Mouse (Mus musculus) right cerebral cortex, postnatal 14 days (tissue): ENCODE results near the gene Smarcd1.
A peak's percentile ranks its signal among the peaks of the same experiment; 100 is the strongest.

Experiments used
- DNase-seq: peaks from one replicate; pipeline ENCODE4 v3.0.0; 2022

Smarcd1 gene

GRCm38 (mm10) chr15:99701999-99702900 is at the start of gene Smarcd1:
Gene Smarcd1 (plus strand): TSS chr15:99702129.
- DNase-seq: peak; percentile 98

- no peak for DNase-seq
These were observed 48.6 kb upstream of the Smarcd1 start for GRCm38 (mm10) chr15:99653291-99653690.

DNA sequence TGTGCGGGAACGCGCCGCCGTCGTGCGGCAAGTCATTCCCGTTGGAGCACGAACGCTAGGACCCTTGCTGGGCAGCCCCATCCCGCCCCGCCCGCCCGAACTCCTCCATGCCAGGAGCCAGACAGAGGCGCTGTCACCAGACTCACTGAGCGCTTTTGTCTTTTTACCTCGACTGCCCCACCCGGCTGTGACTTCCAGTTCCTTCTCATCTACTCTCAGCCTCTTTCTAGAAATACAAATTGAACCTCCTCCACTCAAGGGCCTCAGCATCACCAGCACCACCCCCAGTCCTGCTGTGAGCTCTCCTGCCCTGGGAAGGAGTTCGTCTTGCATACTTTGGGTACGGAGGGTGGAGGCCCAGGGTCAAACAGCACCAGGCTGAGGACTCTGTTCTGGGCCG is 48.1 kb upstream of the Smarcd1 start:
- DNase-seq: no peak

DNA sequence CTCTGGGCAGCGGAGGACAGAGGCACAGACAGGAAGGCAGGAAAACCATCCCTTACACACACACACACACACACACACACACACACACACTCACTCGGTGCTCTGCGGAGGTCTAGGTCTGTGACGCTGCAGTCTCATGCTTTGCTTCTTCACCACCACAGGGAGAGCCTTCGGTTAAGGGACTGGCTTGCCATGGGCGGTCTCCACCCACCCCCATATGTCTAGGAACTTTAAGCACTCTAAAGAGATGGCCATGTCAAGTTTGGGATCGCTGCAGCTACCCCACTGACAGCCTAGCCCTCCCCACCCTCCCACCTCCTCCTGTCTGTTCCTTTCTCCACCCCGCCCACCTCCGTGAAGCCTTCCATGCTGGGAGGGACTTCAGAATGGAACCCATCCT is 46.0 kb upstream of the Smarcd1 start:
- DNase-seq: no peak

DNA sequence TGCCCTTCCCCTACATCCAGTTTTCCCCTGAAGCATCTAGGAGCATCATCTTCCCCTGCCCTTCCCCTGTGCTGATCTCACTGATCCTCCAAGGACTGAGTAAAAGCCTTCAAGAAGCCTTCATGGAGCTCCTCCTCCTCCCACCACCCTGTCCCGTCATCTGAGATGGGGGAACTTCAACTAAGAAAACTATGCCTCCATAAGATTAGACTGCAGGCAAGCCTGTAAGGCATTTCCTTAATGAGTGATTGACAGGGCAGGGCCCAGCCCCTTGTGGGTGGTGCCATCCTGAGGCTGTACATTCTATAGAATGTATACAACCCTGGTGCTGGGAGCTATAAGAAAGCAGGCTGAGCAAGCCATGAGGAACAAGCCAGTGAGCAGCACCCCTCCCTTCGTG is 43.5 kb upstream of the Smarcd1 start:
- DNase-seq: no peak

DNA sequence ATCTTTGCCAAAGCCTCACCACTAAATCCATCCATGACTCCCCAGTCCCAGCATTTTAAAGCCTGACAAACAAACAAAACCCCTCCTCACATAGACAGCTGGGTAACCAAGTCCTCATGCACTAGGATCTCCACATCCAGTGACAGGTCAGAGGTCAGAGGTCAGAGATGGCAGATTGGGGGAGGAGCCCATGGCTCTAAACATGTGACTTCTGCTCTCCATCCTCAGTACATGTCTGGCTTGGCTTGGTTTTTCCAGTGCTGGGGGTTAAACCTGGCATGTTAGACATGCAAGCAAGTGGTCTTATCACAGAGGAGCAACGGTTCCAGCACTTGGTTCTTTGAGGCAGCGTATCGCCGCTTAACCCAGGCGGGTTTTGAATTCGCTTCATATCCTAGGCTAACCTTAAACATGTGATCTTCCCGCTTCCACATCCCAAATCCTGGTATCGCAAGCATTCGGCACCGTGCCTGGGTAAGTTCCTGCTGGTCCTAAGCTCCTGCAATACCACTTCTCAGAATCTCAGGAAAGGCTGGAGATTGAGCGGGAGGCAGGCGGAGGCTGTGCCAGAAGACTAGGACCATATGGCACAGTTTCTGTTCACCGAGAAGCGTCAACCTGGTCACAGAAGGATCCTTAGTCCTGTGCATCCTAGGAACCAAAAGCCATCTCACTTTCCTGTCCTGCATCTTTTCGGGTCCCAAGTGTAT is 40.7 kb upstream of the Smarcd1 start:
- no peak for DNase-seq

GRCm38 (mm10) chr15:99662371-99662770 is 39.6 kb upstream of the Smarcd1 start:
- DNase-seq: no peak

DNA sequence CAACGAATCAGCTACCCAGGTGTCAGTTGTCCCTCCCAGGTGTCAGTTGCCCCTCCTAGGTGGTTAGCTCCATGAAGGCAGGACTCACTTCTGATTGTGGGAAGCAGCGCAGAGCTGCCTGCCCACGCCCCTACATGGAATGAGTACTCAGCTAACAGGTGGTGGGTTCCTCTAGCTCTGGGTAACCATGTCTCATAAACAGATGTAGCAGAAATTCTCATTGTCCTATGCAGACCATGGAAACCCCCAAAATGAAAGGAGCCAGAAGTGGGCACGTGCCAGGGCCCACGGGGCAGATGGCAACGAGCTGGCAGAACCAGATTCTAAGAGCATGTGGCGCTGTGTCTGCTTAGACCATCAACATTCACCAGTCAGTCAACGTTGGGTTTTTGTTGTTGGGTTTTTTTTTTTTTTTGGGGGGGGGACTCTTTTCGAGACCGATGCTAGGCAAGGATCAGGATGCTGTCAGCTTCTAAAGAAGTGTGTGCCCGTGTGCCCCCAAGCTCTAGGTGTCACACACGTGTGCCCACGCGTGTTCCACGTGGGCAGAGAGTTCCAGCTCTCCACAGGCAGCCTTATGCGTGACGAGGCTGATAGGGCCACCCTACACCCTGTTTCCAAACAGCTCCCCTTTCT is 37.8 kb upstream of the Smarcd1 start:
- DNase-seq: no peak

DNA sequence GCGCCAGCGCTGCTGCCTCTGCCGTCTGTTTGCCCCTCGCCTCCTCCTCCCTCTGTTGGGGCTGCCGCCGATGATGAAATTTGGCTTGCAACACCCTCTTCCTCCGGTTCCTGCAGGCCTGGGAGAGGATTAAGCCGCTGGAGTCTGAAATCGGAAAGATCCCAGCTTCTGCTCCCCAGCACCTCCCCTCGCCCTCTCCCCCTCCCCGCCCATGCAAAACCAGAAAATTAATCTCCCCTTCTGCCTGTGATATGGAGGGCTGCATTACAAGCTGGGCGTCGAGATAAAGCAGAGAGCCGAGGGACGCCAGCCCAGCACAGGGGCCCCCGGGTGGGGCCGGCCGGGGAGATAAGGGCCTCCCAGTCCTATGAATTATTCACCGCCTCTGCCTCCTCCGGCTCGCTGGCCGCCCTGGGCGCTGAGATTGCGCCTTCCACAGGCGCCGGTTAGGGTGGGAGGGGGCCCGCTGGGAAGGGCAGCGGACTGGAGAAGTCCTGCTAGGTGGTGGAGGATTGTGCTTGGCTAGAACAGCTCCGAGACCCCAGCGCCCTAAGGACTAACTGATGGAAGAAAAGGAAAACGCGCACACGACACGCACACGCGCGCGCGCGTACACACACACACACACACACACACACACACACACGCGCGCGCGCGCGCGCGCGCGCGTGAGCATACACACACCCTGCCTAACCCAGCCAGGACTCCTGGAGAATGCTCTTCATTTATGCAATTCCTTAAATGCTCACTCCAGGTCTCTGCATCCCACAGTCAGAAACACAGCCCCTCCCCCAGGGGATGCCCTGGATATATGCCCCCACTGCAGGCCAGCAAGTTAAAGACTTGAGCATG is 37.1 kb upstream of the Smarcd1 start:
- DNase-seq: peak; percentile 70

- no peak for DNase-seq
These were observed 34.4 kb upstream of the Smarcd1 start for GRCm38 (mm10) chr15:99667544-99667943.

DNA sequence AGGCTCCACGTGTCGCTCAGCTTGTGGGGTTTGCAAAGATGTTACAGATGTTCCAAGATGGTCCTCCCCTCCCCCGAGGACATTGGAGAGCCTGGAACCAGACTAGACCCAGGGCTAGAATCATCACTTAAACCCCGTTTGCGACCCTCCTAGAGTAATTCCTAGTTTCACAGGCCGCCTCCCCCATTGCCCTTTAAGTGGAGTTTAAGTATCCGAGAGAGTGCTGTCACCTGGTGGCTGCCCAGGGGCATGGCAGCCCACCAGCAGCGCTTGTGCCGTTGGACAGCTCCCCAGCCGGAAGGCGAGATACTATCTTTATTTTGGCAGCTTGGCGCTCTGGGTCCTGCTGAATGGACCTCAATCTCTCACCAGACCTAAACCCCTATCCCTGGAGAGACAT is 33.0 kb upstream of the Smarcd1 start:
- DNase-seq: peak; percentile 83

DNA sequence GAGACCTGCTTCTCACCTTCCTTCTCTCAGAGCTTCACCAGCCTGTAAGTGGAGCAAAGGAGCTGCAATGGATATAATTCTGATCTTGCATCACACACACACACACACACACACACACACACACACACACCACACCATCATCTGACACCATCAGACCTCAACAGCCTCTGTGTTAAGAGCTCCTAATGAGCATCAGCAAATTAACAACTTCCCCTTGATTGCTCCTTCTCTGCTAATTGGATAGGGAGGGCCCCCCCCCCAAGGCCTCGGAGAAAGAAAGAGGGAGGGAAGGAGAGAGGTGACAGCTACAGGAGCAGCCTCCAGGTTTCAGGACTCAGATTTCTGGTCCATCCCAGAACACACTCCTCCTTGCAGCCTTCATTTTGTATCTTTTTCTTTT is 32.5 kb upstream of the Smarcd1 start:
- DNase-seq: no peak

DNA sequence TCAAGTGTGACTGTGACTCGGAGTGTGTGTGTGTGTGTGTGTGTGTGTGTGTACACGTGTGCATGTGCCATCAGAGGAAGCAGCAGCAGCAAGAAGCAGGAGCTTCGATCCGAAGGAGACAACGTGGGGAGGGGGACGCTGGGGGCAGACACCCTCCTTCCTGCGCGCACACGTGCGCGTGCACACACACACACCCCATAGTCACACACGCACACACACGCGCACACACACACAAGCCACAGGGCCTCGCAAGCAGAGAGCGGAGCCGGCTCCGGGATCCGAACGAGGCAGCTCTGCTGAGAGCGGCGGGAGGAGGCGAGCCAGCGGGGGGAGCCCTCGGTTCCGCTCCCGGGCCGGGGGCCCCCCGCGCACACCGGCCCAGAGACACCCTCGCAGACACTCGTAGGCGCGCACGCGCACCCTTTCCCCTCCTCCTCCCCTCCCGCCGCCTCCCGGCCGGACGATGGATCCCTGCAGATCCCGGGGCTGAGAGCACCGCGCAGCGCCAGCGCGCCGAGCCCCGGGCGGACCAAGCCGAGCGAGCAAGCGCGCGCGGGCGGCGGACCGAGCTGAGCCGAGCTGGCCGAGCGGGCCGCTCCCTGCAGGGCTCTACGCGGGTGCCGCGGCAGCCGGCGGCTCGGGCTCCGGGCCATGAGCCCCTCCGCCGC is 31.6 kb upstream of the Smarcd1 start, which contains the start of gene Asic1:
Asic1 (plus strand) TSS at position 215 of the 668 bp plus-strand sequence.
- DNase-seq: peak; percentile 71

DNA sequence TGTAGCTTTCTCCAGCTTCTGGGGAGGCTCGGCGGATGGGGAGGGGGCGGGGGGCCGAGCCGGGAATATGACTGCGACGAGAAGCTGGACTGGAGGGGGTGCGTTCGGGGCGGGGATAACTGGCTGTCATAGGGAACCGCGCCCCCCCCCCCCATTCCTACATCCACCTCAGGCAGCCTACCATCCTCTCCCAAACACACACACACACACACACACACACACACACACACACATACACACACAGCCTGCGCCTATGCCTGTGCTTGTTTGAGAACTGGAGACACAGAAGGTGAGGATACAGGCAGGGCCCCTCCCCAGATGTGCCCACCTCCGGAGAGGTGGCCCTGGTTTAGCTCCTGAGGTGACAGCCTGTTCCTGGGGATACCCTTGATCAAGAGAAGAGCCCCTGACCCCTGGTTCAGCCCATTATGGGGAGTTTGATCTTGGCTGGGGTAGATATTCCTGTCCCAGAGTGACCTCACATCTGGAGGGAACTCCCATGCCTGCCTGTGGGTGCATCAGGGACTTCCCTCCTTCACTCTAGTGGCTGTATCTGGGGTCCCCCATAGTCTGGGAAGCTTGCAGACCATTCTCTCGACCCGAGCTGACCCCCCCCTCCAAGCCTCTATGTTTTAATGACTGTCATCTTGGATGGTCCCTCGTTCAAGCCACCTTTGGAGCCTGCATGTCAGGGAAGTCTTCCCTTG is 30.8 kb upstream of the Smarcd1 start:
- DNase-seq: peak; percentile 59

DNA sequence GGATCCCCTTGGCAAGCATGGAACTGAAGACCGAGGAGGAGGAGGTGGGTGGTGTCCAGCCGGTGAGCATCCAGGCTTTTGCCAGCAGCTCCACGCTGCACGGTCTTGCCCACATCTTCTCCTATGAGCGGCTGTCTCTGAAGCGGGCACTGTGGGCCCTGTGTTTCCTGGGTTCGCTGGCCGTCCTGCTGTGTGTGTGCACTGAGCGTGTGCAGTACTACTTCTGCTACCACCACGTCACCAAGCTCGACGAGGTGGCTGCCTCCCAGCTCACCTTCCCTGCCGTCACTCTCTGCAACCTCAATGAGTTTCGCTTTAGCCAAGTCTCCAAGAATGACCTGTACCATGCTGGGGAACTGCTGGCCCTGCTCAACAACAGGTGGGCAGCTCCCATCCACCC is 30.1 kb upstream of the Smarcd1 start:
- no peak for DNase-seq

- DNase-seq: no peak
These were observed 27.1 kb upstream of the Smarcd1 start for GRCm38 (mm10) chr15:99674866-99675265.

DNA sequence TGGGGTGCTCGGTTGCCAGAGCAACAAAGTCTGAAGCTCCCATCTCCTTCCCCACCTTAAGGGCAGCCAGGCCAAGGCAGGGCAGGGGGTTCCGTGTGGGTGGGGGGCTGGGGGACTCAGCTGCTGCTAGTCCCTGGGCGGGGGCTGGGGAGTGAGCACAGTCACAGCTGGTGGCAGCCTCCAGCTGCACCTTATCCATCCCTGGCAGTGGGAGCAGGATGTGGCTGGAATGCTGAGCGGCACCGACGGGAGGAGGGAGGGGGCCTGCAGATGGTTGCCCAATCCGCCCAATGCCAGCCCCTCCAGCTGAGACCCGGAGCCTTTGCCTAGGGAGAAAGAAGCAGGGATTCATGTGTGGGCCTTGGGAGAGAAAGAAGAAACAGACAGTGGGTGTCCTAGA is 24.8 kb upstream of the Smarcd1 start:
- DNase-seq: peak; percentile 40

DNA sequence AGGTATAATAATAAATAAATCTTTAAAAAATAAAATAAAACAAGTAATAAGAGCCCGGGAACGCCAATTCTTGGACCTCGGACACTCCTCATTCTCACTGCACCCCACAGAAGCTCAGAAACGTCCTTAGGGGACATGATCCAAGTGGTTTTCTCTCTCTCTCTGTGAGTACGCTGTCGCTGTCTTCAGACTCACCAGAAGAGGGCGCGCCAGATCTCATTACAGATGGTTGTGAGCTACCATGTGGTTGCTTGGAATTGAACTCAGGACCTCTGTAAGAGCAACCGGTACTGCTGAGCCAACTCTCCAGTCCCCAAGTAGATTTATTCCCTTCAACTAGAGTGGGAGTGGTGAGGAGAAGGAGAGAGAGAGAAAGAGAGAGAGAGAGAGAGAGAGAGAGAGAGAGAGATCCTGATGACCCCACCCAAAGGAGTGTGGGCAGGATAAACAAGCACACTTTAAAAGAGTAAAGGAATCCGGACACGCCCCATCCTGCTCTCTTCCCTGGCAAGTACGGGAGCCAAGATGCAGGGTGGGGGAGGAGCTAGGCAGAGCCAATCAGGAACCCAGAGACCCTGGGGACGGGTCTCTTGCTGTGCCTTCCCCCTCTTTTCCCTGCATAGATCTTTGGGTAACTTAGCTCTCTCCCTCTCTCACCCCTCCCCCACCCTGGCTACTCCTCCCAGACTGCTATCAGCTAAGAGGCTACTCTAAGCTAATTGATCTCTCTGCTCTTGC is 23.7 kb upstream of the Smarcd1 start:
- DNase-seq: no peak

DNA sequence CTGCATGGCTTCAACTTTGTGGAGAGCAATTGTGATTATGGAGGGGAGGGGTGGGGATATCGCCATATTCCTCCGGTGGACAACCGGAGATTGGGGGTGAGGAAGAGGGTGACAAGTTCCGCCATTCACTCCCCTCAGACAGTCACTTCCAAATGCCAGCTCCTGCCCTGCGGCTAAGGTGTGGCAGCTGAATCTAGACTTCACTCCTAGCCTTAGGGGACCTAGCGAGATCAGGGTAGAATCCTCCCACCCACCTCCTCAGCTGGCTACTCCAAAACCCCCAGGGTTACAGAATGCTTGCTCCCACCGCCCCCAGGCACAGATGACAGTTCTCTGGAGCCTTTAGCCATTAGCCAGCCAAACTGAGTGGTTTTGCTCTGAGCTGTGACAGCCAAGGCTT is 22.9 kb upstream of the Smarcd1 start:
- no peak for DNase-seq

DNA sequence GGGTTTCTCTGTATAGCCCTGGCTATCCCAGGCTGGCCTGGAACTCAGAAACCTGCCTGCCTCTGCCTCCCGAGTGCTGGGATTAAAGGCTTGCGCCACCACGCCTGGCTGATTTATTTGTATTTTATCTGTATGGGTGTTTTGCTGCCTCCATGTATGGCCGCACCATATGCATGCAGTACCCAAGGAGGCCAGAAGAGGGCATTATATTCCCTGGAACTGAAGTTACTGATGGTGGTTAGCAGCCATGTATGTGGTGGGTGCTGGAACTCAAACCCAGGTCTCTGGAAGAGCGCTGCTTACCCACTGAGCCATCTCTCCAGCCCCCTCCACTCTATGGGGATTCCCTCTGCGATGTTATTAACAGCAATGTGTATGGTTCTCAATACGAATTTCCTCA is 19.0 kb upstream of the Smarcd1 start:
- no peak for DNase-seq

- DNase-seq: no peak
These were observed 17.8 kb upstream of the Smarcd1 start for GRCm38 (mm10) chr15:99684156-99684555.
